Mouse (Mus musculus) Muller cell, postnatal 12 days (primary cell): ENCODE results near the gene Ccpg1.
A peak's percentile ranks its signal among the peaks of the same experiment; 100 is the strongest.

Experiments
- DNase-seq: peaks from one replicate; pipeline ENCODE4 v3.0.0-alpha.2; 2015; ENCODE audit errors: inconsistent ontology term

Ccpg1 gene

GRCm38 (mm10) chr9:72992576-72992975 is 7.3 kb downstream of the Ccpg1 start:
- DNase-seq = no peak

GRCm38 (mm10) chr9:72996167-72996566 is 10.9 kb downstream of the Ccpg1 start:
- no peak for DNase-seq

- no peak for DNase-seq
Observed at GRCm38 (mm10) chr9:72996806-72997205, 11.6 kb downstream of the Ccpg1 start.

DNA sequence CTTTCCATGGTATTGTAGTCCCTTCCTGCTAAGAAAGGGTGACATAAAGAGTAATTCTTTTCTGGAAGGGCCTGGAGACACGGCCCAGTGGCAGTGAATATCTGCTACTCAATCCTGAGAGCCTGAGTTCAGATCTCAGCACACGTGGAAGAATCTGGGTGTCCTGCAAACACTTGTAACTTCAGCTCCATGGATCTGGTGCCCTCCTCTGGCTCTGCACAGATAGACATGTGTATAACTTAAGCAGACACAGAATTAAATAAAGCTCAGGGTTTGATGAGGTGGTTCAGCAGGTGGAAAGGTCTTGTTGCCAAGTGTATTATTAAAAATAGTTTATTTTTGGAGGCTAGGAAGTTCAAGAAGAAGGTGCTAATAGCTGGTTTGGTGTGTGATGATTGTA is 15.3 kb downstream of the Ccpg1 start:
- DNase-seq = no peak

GRCm38 (mm10) chr9:73001314-73002011 is 16.2 kb downstream of the Ccpg1 start:
- no peak for DNase-seq

GRCm38 (mm10) chr9:73002177-73002576 is 16.9 kb downstream of the Ccpg1 start:
- DNase-seq = no peak

DNA sequence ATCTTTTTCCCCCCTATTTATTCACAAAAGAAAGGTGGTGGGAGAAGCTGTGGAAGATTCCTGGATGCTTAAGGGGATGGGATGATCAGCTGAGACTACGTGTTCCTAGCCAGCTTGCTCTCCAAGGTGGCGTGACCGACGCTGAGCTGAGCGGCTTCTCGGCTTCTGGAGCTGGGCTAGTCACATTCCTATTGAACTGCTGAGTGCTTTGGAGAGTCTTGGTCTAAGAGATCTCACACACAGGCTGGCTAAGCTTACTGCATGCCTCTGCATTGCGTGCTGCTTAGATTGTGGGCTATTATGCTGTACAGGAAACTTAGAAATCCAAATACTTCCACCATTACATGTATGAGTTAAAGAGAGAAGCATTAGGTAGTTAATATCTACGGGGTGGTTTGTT is 18.8 kb downstream of the Ccpg1 start:
- no peak for DNase-seq

DNA sequence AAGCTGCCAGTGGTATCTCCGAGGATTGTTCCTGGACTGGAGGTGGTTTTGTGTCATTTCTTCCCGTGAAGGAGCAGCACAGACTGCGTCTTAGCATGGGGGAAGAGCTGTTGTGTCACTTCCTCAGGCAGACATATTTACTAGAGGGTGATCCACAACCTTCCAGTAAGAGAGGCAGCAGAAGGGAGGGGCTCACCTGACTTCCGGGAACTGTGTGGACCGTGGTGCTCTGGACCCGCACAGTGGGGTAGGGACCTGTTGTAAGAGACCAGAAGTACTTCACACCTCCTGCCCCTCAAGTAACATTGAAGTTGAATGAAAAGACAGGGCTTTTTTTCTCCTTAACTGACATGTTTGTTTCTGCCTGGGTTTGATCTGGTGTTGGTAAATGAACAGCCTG is 19.9 kb downstream of the Ccpg1 start:
- no peak for DNase-seq

DNA sequence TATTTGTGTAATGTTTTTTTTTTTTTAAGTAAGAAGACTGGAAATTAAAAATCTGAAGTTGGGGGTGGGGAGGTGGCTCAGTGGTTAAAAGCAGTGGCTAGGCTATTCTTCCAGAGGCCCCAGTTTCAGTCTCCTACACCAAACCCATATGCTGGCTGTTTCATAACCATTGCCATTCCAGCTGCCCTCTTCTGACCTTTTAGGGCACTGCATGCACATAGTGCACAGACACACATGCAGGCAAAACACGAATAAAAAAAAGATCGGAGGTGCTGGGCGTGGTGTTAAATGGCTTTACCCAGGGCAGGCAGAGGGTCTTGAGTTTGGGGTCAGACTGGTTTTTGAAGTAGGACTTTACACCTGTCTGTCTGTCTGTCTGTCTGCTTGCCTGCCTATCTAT is 20.9 kb downstream of the Ccpg1 start:
- no peak for DNase-seq

GRCm38 (mm10) chr9:73008384-73008783 is 23.2 kb downstream of the Ccpg1 start:
- no peak for DNase-seq

DNA sequence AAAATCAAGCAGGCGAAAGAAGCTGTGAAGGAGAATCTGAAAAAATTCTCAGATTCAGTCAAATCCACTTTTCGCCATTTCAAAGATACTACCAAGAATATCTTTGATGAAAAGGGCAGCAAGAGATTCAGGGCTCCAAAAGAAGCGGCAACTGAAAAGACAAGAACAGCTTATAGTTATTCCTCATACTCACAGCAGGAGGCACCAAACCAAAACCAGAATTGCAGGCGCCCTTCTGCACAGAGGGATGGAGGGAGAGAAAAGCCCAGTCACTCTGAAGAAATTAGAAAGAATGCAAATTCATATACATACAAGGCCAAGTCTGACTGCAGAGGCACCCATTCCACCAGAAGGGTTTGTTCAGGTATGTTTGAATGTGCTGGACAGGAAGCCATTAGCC is 27.4 kb downstream of the Ccpg1 start:
- no peak for DNase-seq

DNA sequence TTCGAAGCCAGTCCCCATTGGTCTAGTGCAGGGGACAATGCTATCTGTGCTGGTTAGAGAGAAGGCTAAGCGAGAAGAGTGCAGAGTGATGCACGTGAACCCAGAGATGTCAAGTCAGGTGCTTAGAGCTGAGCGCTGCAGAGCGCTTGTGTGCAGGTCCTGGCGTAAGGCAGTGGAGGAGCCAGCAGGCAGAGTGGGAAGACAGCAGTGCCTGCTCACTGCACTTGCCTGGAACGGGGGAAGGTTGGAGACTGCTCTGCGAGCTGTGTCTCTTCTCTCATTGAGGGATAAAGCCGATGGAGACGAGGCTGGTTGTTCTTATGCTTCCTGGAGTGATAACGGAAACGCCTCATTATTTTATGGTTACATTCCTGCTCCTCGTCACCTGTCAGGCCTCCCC is 29.5 kb downstream of the Ccpg1 start:
- DNase-seq = no peak

GRCm38 (mm10) chr9:73019841-73020240 is 34.6 kb downstream of the Ccpg1 start:
- no peak for DNase-seq

GRCm38 (mm10) chr9:73020566-73021097 is 35.4 kb downstream of the Ccpg1 start:
- no peak for DNase-seq

GRCm38 (mm10) chr9:73025818-73026636 is 40.8 kb downstream of the Ccpg1 start:
- DNase-seq = peak; percentile 24

GRCm38 (mm10) chr9:73030443-73030842 is 45.2 kb downstream of the Ccpg1 start:
- no peak for DNase-seq

GRCm38 (mm10) chr9:73031421-73031820 is 46.2 kb downstream of the Ccpg1 start:
- DNase-seq = no peak

- no peak for DNase-seq
Observed at GRCm38 (mm10) chr9:73033406-73033805, 48.2 kb downstream of the Ccpg1 start.

DNA sequence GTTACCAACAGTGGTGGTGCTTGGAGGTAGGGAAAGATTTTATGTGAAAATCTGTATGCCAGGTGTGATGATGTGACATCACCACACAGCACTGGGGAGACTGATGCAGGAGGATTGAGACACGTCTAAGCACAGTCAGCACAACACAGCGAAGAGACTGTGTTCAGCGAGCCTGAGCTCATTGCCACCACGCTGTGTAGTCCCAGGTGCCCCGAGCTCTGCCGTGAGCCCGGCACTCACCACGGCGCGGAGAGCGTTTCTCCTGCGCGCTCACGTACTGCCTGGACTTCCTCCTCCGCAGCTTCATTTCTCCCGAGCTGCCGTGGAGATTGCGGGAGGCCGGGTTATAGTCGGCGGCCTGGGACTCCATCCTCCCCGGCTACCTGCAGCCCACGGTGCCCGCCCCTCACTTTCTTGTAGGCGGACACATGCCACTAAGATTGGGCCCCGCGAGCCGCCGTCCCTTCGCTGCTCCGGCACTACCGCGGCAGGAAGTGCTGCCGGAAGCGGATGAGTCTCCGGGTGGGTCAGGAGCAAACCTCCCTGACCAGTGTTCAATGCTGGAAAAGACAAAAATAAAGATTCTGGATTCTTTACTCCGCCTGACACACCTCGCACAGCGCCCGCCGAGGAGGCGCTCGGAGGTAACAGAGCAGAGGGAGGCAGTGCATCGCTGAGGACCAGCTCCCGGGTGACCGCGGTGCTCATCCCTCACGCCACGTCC is 54.2 kb downstream of the Ccpg1 start:
- peak; percentile 94 for DNase-seq

- DNase-seq = peak; percentile 7
Observed at GRCm38 (mm10) chr9:73040080-73040479, 54.9 kb downstream of the Ccpg1 start, which contains the start of gene Pigb. Pigb (minus strand) TSS chr9:73040378.

- DNase-seq = peak; percentile 71
Observed at GRCm38 (mm10) chr9:73044146-73045079, 59.2 kb downstream of the Ccpg1 start, which contains the start of gene Rab27a. Rab27a (plus strand) TSS chr9:73044854.
